Mouse (Mus musculus) inflammation-experienced regulatory T-cells (primary cell): Measurements from ENCODE around the gene Cetn3. TPM values are rescaled to one million over a fixed set of nuclear protein-coding genes. Genes with fewer than 3 reads are reported as not detected.

Source experiments
- polyA plus RNA-seq, 2 experiments: library from polyadenylated mRNA; unstranded; fragments of 100-300 nt; shearing (Covaris generic); gene quantifications; one replicate each; pipeline ENCODE4 v1.2.1; 2017

Gene Cetn3
- 100 to 1,000 TPM; 175 to 200 TPM for polyA plus RNA-seq

GRCm38 (mm10) chr13:81782971-81783404 lies at the start of gene Cetn3:
TSS of gene Cetn3 (plus strand) at chr13:81783077.

Other genes with a start within 250 kb of the Cetn3 start
- under 1 TPM; 0.57 to 0.71 TPM for gene Adgrv1, start 149.9 kb upstream of the Cetn3 start, polyA plus RNA-seq
- 10 to 100 TPM; 14.5 to 24.3 TPM for gene Lysmd3, start 125.4 kb upstream of the Cetn3 start, polyA plus RNA-seq
- gene Polr3g, start 72.1 kb upstream of the Cetn3 start, polyA plus RNA-seq = 10 to 100 TPM in 1 of 2 experiments, 1 to 10 TPM in 1; 8.2 to 16.4 TPM
- 10 to 100 TPM; 15.0 TPM for gene Mblac2, start 71.7 kb upstream of the Cetn3 start, polyA plus RNA-seq